In genomic region chr5:16062773-16063172, GRCm38 (mm10) we compare ENCODE assay signal across 17 mouse cellular contexts.
DNase-seq lines count a peak whose midpoint lies in the region; ATAC-seq and TF ChIP-seq lines count a peak whose summit lies in the region.
"Had no signal": no experiment of that assay in that cellular context is flagged by ENCODE, and none has a peak within 500 bp of the region (broad histone marks: within the 10 kb centered on the region; RNA-seq: fewer than 3 reads in every experiment).

No protein-coding gene starts in this region.

- no peak overlapping the region for H3ac ChIP-seq in myocyte (ENCODE audit: control insufficient read depth, insufficient read length)

- TF ChIP-seq CTCF in kidney, postnatal 0 days (IDR thresholded peaks at IDR 0.05; ENCODE audit: low read depth), result no peak

- 79% methylated on average over 5 of the region's 5 CpGs for WGBS in forebrain, embryonic 11.5 days
- WGBS in forebrain, embryonic 10.5 days, result 82% methylated on average over 5 of the region's 5 CpGs
- WGBS in kidney, postnatal 0 days, result 37% methylated on average over 5 of the region's 5 CpGs
- WGBS in hindbrain, embryonic 15.5 days, result 22% methylated on average over 5 of the region's 5 CpGs

- no peaks in the 10 kb centered on the region for H3K36me3 ChIP-seq in forebrain, embryonic 11.5 days (ENCODE audit: control insufficient read depth, insufficient read depth, low read length)
- H3K36me3 ChIP-seq in forebrain, embryonic 10.5 days (replicated peaks), result no peaks in the 10 kb centered on the region
- no peaks in the 10 kb centered on the region for H3K36me3 ChIP-seq in kidney, postnatal 0 days (ENCODE audit: insufficient read depth, low read length)
- no peaks in the 10 kb centered on the region for H3K36me3 ChIP-seq in hindbrain, embryonic 15.5 days
- H3K36me3 ChIP-seq in myocyte (ENCODE audit: control insufficient read depth, insufficient read depth), result no peaks in the 10 kb centered on the region
- H3K36me3 ChIP-seq: heart, embryonic 10.5 days; limb, embryonic 13.5 days had no signal

- no peak overlapping the region for H3K27ac ChIP-seq in forebrain, embryonic 11.5 days (ENCODE audit: low read depth, low read length)
- H3K27ac ChIP-seq in forebrain, embryonic 10.5 days, result no peak overlapping the region
- H3K27ac ChIP-seq in kidney, postnatal 0 days, result no peak overlapping the region
- peak overlapping the region; percentile 57; the same call in 1 of the 2 replicates for H3K27ac ChIP-seq in hindbrain, embryonic 15.5 days (replicated peaks)
- H3K27ac ChIP-seq: heart, embryonic 10.5 days; left cerebral cortex, adult 2 months; limb, embryonic 13.5 days; macrophage had no signal

- ATAC-seq in forebrain, embryonic 11.5 days (replicated peaks; ENCODE audit: low FRiP score), result 0 out of 2 replicates have a peak, but pooled peaks have one; percentile 24
- ATAC-seq in kidney, postnatal 0 days (replicated peaks; ENCODE audit: low FRiP score, low read depth), result 0 out of 2 replicates have a peak, but pooled peaks have one; percentile 74
- peak; percentile 73 for ATAC-seq in hindbrain, embryonic 15.5 days (ENCODE audit: low FRiP score, low read depth)
- ATAC-seq in megakaryocyte, adult 5-6 weeks (ENCODE audit: poor library complexity, severe bottlenecking), result no peak
- ATAC-seq: intestine, postnatal 0 days had no signal

- H3K4me1 ChIP-seq in forebrain, embryonic 11.5 days (replicated peaks; ENCODE audit: control insufficient read depth, insufficient read depth, low read length), result no peaks in the 10 kb centered on the region
- H3K4me1 ChIP-seq in forebrain, embryonic 10.5 days, result no peaks in the 10 kb centered on the region
- no peaks in the 10 kb centered on the region for H3K4me1 ChIP-seq in kidney, postnatal 0 days (replicated peaks; ENCODE audit: insufficient read depth, low read length)
- H3K4me1 ChIP-seq in hindbrain, embryonic 15.5 days (replicated peaks), result peaks cover 7% of the 10 kb centered on the region
- H3K4me1 ChIP-seq: heart, embryonic 10.5 days; limb, embryonic 13.5 days had no signal

- H3K9ac ChIP-seq in forebrain, embryonic 11.5 days (ENCODE audit: low read length), result no peak overlapping the region
- no peak overlapping the region for H3K9ac ChIP-seq in kidney, postnatal 0 days (ENCODE audit: low read depth, low read length)
- H3K9ac ChIP-seq in hindbrain, embryonic 15.5 days, result no peak overlapping the region
- H3K9ac ChIP-seq: limb, embryonic 13.5 days had no signal

- H3K79me2 ChIP-seq in myocyte (ENCODE audit: control insufficient read depth, insufficient read depth), result peaks cover 27% of the 10 kb centered on the region

- no peak for TF ChIP-seq POLR2A in myocyte (IDR thresholded peaks at IDR 0.05; ENCODE audit: insufficient read length, low read depth)

- H3K4me3 ChIP-seq in forebrain, embryonic 11.5 days (ENCODE audit: low read depth, low read length), result no peak overlapping the region
- H3K4me3 ChIP-seq in forebrain, embryonic 10.5 days, result no peak overlapping the region
- no peak overlapping the region for H3K4me3 ChIP-seq in kidney, postnatal 0 days (replicated peaks; ENCODE audit: low read depth, low read length)
- no peak overlapping the region for H3K4me3 ChIP-seq in hindbrain, embryonic 15.5 days
- no peak overlapping the region for H3K4me3 ChIP-seq in myocyte
- H3K4me3 ChIP-seq: heart, embryonic 10.5 days; left cerebral cortex, adult 2 months; limb, embryonic 13.5 days had no signal

- H3K4me2 ChIP-seq in forebrain, embryonic 11.5 days (ENCODE audit: low read depth, low read length, severe bottlenecking), result no peak overlapping the region
- no peak overlapping the region for H3K4me2 ChIP-seq in kidney, postnatal 0 days (ENCODE audit: low read length)
- no peak overlapping the region for H3K4me2 ChIP-seq in hindbrain, embryonic 15.5 days
- peak overlapping the region; percentile 52 for H3K4me2 ChIP-seq in myocyte (ENCODE audit: low read depth)
- H3K4me2 ChIP-seq: limb, embryonic 13.5 days had no signal

- DNase-seq in forebrain, embryonic 11.5 days (ENCODE audit: low spot score), result no peak
- no peak for DNase-seq in forebrain, embryonic 10.5 days (ENCODE audit: extremely low spot score, low spot score)
- peak; percentile 68 for DNase-seq in kidney, postnatal 0 days (ENCODE audit: low spot score)
- DNase-seq in kidney, adult 8-10 months, result no peak
- no peak for DNase-seq in right cerebral cortex, postnatal 10 days (ENCODE audit: low spot score in 2 of 2)
- DNase-seq: B cell, adult 2 months; cerebellum, adult 8-10 months; gastrocnemius, postnatal 36 days; lung, adult 2 months had no signal

- no peaks in the 10 kb centered on the region for H3K9me3 ChIP-seq in forebrain, embryonic 11.5 days (ENCODE audit: control insufficient read depth, low read length)
- no peaks in the 10 kb centered on the region for H3K9me3 ChIP-seq in forebrain, embryonic 10.5 days
- no peaks in the 10 kb centered on the region for H3K9me3 ChIP-seq in kidney, postnatal 0 days (replicated peaks; ENCODE audit: low read length)
- no peaks in the 10 kb centered on the region for H3K9me3 ChIP-seq in hindbrain, embryonic 15.5 days
- H3K9me3 ChIP-seq: heart, embryonic 10.5 days; limb, embryonic 13.5 days had no signal

- H3K27me3 ChIP-seq in forebrain, embryonic 11.5 days (ENCODE audit: control insufficient read depth, insufficient read depth, low read length), result no peaks in the 10 kb centered on the region
- H3K27me3 ChIP-seq in forebrain, embryonic 10.5 days (ENCODE audit: poor library complexity, severe bottlenecking), result no peaks in the 10 kb centered on the region
- H3K27me3 ChIP-seq in kidney, postnatal 0 days (ENCODE audit: insufficient read depth, low read length), result no peaks in the 10 kb centered on the region
- H3K27me3 ChIP-seq in hindbrain, embryonic 15.5 days, result no peaks in the 10 kb centered on the region
- no peaks in the 10 kb centered on the region for H3K27me3 ChIP-seq in myocyte (ENCODE audit: control insufficient read depth, insufficient read depth, insufficient read length)
- H3K27me3 ChIP-seq: limb, embryonic 13.5 days had no signal

TF ChIP-seq in myocyte, 11 proteins besides CTCF, POLR2A, EP300 and RAD21:
- TF ChIP-seq REST (IDR thresholded peaks at IDR 0.05; ENCODE audit: insufficient read depth, insufficient read length), result no peak
- TF ChIP-seq POLR2AphosphoS2 (IDR thresholded peaks at IDR 0.05; ENCODE audit: insufficient read length, low read depth), result no peak
- no peak for TF ChIP-seq MYOG (IDR thresholded peaks at IDR 0.05; ENCODE audit: control insufficient read depth in 1 of 3, insufficient read depth in 1 of 3, insufficient read length in 2 of 3, low read depth in 2 of 3)
- no peak for TF ChIP-seq TCF12 (IDR thresholded peaks at IDR 0.05; ENCODE audit: insufficient read depth, poor library complexity, severe bottlenecking)
- no peak for TF ChIP-seq SRF (IDR thresholded peaks at IDR 0.05; ENCODE audit: control insufficient read depth, insufficient read length, low read depth)
- TF ChIP-seq MYOD1 (IDR thresholded peaks at IDR 0.05; ENCODE audit: control insufficient read depth in 1 of 3, insufficient read length in 2 of 3, low read depth in 2 of 3), result no peak
- no peak for TF ChIP-seq E2F4 (IDR thresholded peaks at IDR 0.05; ENCODE audit: insufficient read depth)
- no peak for TF ChIP-seq TCF3 (IDR thresholded peaks at IDR 0.05; ENCODE audit: insufficient read length, low read depth)
- TF ChIP-seq USF1 (IDR thresholded peaks at IDR 0.05; ENCODE audit: low read depth), result no peak
- no peak for TF ChIP-seq CEBPB (IDR thresholded peaks at IDR 0.05; ENCODE audit: insufficient read depth, poor library complexity, severe bottlenecking)
- TF ChIP-seq MAX (IDR thresholded peaks at IDR 0.05; ENCODE audit: low read depth), result no peak
